Mouse (Mus musculus) liver, embryonic 16.5 days (tissue): ENCODE results near the gene Piwil1. TPM values are rescaled to one million over a fixed set of nuclear protein-coding genes. Genes with fewer than 3 reads are reported as not detected.

ENCODE experiments used
- ATAC-seq: fragments of 200-750 bp; cut with Nextera tagmentation; 2 replicates; pipeline ENCODE4 v1.8.0; 2017; ENCODE audit warnings: low read depth, mild to moderate bottlenecking, moderate number of reproducible peaks, moderate library complexity
- H3K27ac ChIP-seq: fragments of 300-500 bp; sonication (generic); 2 replicates; pipeline ENCODE4 v1.5.1; 2014; ENCODE audit warnings: mild to moderate bottlenecking, low read length
- H3K27me3 ChIP-seq: fragments of 300-500 bp; sonication (generic); 2 replicates; pipeline ENCODE4 v1.6.1; 2014; ENCODE audit warnings: low read depth, low read length, mixed read lengths; ENCODE audit not compliant: control insufficient read depth, insufficient read depth
- H3K36me3 ChIP-seq: fragments of 300-500 bp; sonication (generic); 2 replicates; pipeline ENCODE4 v1.6.1; 2014; ENCODE audit warnings: mild to moderate bottlenecking; ENCODE audit not compliant: control insufficient read depth, insufficient read depth
- H3K4me1 ChIP-seq: fragments of 300-500 bp; sonication (generic); 2 replicates; pipeline ENCODE4 v1.6.1; 2014; ENCODE audit warnings: low read depth, low read length, mixed read lengths; ENCODE audit not compliant: control insufficient read depth
- H3K4me2 ChIP-seq: fragments of 300-500 bp; sonication (generic); 2 replicates; pipeline ENCODE4 v1.6.1; 2014; ENCODE audit warnings: low read depth, low read length, mixed read lengths
- H3K4me3 ChIP-seq: fragments of 300-500 bp; sonication (generic); 2 replicates; pipeline ENCODE4 v1.5.1; 2014; ENCODE audit warnings: low read depth, mild to moderate bottlenecking, low read length
- H3K9ac ChIP-seq: fragments of 300-500 bp; sonication (generic); 2 replicates; pipeline ENCODE4 v1.6.1; 2014; ENCODE audit warnings: low read depth, low read length
- H3K9me3 ChIP-seq: fragments of 300-500 bp; sonication (generic); replicated peaks from 2 replicates; pipeline ENCODE4 v1.6.1; 2016; ENCODE audit warnings: low read length; ENCODE audit not compliant: control insufficient read depth
- WGBS: fragments of 180-500 bp; shearing (Covaris S2); extraction: QIAGEN DNeasy Blood & Tissue Kit; methylation state at CpG from one replicate; pipeline ENCODE4 v1.1.7; 2014; ENCODE audit not compliant: insufficient replicate concordance; 5-methylcytosine and 5-hydroxymethylcytosine counted together
- polyA plus RNA-seq: library from polyadenylated mRNA; unstranded; fragments of >200 nt; fragmentation: Nextera tagmentation; extraction: Ambion mirVana; gene quantifications from 2 replicates; pipeline ENCODE4 v1.2.1, GENCODE M21; 2015

The Piwil1 gene
- polyA plus RNA-seq, 1 experiment from 2014 or later = not detected

DNA sequence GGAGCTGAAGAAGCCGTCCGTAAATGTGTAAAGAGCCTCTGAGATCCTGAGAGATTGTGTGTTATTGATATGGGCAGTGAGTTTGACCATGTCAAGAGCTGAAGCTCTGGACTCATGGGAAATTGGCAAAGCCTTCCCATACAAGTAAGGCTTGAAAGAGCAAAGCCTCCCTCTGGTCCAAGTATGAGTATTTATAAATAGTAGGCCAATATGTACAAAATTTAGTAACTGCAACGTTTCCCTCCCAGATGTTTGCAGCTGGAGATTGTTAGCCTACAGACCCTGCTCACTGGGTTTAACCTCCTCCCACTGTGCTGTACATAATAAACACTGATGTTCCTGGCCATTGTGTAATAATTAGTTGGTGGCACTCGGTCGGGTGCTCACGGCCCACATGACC is 24.5 kb upstream of the Piwil1 start:
- Histone ChIP-seq H3K9ac (no peak overlapping the region), H3K27ac (no peak overlapping the region), H3K4me3 (no peak overlapping the region), H3K9me3 (no peaks in the 10 kb centered on the region; the same call in 1 of the 2 replicates), H3K27me3 (no peaks in the 10 kb centered on the region), H3K4me1 (no peaks in the 10 kb centered on the region), H3K4me2 (no peak overlapping the region), H3K36me3 (no peaks in the 10 kb centered on the region)
- ATAC-seq = no peak
- WGBS = 62% methylated on average over 6 of the region's 6 CpGs

DNA sequence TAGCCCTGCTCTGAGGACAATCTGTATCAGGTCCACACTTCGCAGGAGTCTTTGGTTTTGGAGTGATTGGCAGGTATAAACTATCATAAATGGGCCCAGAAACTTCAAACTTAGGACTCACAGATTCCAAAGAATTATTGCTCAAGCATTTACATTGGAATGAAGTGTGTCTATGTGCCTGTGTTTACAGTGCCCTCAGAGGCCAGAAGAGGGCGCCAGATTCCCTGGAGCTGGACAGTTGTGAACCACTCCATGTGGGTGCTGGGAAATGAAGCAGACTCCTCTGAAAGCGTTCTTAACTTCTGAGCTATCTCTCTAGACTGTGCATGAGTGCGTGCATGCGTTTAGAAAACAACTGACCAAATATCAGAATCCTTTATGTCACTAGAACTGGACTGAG is 20.9 kb upstream of the Piwil1 start:
- WGBS = 37% methylated on average over 5 of the region's 5 CpGs
- H3K9me3 ChIP-seq = no peaks in the 10 kb centered on the region; the same call in 1 of the 2 replicates

GRCm38 (mm10) chr5:128684192-128684591 is 18.1 kb upstream of the Piwil1 start:
- Histone ChIP-seq H3K4me3 (no peak overlapping the region), H3K4me1 (no peaks in the 10 kb centered on the region), H3K4me2 (no peak overlapping the region), H3K9me3 (no peaks in the 10 kb centered on the region), H3K27me3 (no peaks in the 10 kb centered on the region), H3K36me3 (no peaks in the 10 kb centered on the region), H3K27ac (no peak overlapping the region), H3K9ac (no peak overlapping the region)
- 30% methylated on average over 10 of the region's 10 CpGs for WGBS
- ATAC-seq = no peak

More for the DNA sequence above, 20.9 kb upstream of the Piwil1 start:
- H3K9ac ChIP-seq = no peak overlapping the region
- H3K4me1 ChIP-seq = no peaks in the 10 kb centered on the region
- no peak overlapping the region for H3K4me2 ChIP-seq
- no peak overlapping the region for H3K27ac ChIP-seq
- no peak overlapping the region for H3K4me3 ChIP-seq
- no peaks in the 10 kb centered on the region for H3K36me3 ChIP-seq
- no peak for ATAC-seq
- H3K27me3 ChIP-seq = no peaks in the 10 kb centered on the region

DNA sequence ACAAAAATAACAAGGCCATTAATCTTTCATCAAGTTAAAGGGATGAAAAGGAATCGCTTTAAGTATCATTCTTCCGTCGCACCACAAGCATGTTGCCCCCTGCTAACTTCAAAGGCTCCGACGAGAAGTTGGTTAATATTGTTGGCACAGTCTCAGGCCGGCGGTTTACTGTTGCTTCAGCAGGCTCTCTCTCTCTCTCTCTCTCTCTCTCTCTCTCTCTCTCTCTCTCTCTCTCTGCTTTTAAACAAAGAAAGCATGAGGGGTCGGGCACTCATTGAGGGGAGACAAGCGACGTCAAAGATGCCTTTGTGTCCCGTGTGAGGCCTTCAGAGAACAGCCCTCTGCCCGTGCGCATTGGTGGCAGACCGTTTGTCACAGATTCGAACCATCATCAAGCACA is 17.7 kb upstream of the Piwil1 start:
- no peaks in the 10 kb centered on the region for H3K9me3 ChIP-seq
- H3K4me2 ChIP-seq = no peak overlapping the region
- no peak overlapping the region for H3K4me3 ChIP-seq
- no peak for ATAC-seq
- no peak overlapping the region for H3K9ac ChIP-seq
- 39% methylated on average over 15 of the region's 15 CpGs for WGBS
- H3K36me3 ChIP-seq = no peaks in the 10 kb centered on the region
- H3K27ac ChIP-seq = no peak overlapping the region
- H3K27me3 ChIP-seq = no peaks in the 10 kb centered on the region
- H3K4me1 ChIP-seq = no peaks in the 10 kb centered on the region

- Histone ChIP-seq H3K9me3 (no peaks in the 10 kb centered on the region), H3K27ac (no peak overlapping the region), H3K4me2 (no peak overlapping the region), H3K9ac (no peak overlapping the region), H3K4me1 (no peaks in the 10 kb centered on the region), H3K4me3 (no peak overlapping the region), H3K27me3 (no peaks in the 10 kb centered on the region), H3K36me3 (no peaks in the 10 kb centered on the region)
- no peak for ATAC-seq
- WGBS = 66% methylated on average over 5 of the region's 5 CpGs
These were observed 15.2 kb upstream of the Piwil1 start for GRCm38 (mm10) chr5:128687139-128687538.

DNA sequence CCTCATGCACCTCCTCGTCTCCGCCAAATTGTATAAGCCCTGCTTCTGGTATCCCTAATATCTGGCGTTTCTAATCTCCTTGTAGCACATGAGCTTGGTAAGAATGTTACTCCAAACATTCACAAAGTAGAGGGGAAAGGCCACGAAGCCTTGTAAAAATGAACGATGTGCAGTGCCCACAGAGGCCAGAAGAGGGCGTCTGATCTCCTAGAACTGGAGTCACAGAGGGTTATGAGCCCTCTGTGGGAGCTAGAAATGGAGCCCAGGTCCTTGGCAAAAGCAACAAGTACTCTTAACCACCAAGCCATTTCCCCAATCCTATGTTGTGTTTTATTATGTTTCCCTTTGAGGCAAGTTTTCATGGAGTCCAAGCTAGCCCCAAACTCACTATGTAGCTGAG is 8.2 kb upstream of the Piwil1 start:
- Histone ChIP-seq H3K27me3 (no peaks in the 10 kb centered on the region), H3K4me1 (no peaks in the 10 kb centered on the region), H3K36me3 (no peaks in the 10 kb centered on the region), H3K27ac (no peak overlapping the region), H3K4me2 (no peak overlapping the region), H3K9ac (no peak overlapping the region), H3K4me3 (no peak overlapping the region), H3K9me3 (no peaks in the 10 kb centered on the region)
- no peak for ATAC-seq
- 41% methylated on average over 6 of the region's 6 CpGs for WGBS

- Histone ChIP-seq H3K4me3 (no peak overlapping the region), H3K36me3 (no peaks in the 10 kb centered on the region), H3K4me2 (no peak overlapping the region), H3K4me1 (no peaks in the 10 kb centered on the region), H3K9ac (no peak overlapping the region), H3K9me3 (no peaks in the 10 kb centered on the region), H3K27ac (no peak overlapping the region), H3K27me3 (no peaks in the 10 kb centered on the region)
- ATAC-seq = no peak
- 65% methylated on average over 18 of the region's 18 CpGs for WGBS
These were observed 7.6 kb upstream of the Piwil1 start for GRCm38 (mm10) chr5:128694611-128695325.

DNA sequence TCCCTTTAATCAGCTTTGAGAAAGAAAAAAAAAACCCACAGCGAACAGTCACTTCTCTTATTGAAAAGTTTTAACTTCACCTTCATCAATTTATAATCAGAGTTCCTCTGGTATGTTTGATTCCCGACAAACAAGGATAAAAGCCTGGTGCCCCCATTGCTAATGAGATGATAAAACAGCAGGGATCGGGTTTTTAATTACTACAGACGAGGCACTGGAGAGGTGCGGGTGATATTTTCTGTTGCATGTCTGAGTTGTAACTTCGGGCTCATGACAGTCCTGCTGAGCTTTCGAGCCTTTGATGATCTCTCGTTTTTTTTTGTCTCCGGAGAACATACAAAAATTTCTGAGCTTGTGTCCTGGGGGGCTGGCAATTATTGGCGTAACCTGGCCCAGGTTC is 5.5 kb upstream of the Piwil1 start:
- Histone ChIP-seq H3K9me3 (no peaks in the 10 kb centered on the region), H3K4me2 (no peak overlapping the region), H3K9ac (no peak overlapping the region), H3K36me3 (no peaks in the 10 kb centered on the region), H3K27ac (no peak overlapping the region), H3K4me1 (no peaks in the 10 kb centered on the region), H3K27me3 (no peaks in the 10 kb centered on the region), H3K4me3 (no peak overlapping the region)
- WGBS = 68% methylated on average over 10 of the region's 10 CpGs
- no peak for ATAC-seq

DNA sequence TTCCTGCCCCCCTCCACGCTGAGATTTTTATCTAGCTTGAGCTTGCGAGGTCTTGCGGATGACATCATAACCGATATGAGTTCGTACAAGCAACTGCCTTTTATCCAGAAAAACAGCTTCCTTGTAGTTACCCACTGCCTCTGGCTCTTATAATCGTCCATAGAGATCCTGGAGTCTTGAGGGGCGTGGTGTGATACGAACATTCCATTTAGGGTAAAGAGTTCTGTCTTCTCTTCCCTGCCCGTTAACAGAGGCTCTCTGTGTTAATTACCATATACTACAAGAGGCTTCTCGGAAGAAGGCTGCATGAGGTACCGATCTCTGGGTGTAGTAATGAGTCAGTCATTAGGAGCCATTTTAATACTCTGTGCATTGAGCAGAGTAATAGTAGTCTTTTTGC is 1.6 kb upstream of the Piwil1 start:
- Histone ChIP-seq H3K27me3 (no peaks in the 10 kb centered on the region), H3K4me3 (no peak overlapping the region), H3K4me2 (no peak overlapping the region), H3K4me1 (no peaks in the 10 kb centered on the region), H3K36me3 (no peaks in the 10 kb centered on the region), H3K9ac (no peak overlapping the region), H3K9me3 (no peaks in the 10 kb centered on the region), H3K27ac (no peak overlapping the region)
- no peak for ATAC-seq
- WGBS = 52% methylated on average over 11 of the region's 11 CpGs
